Mouse (Mus musculus) heart, embryonic 13.5 days (tissue): ENCODE measurements at regions not wholly inside any gene's neighbourhood (a gene's known extent, or its start where the extent isn't known, plus 50 kb on each side); places are given as distances from the start of the nearest gene placed in this dataset.
A peak's percentile ranks its signal among the peaks of the same experiment; 100 is the strongest.

Experiments used
- ATAC-seq: fragments of 200-750 bp; cut with Nextera tagmentation; 2 replicates; pipeline ENCODE4 v1.8.0; 2017; ENCODE audit warnings: moderate TSS enrichment; ENCODE audit not compliant: insufficient number of reproducible peaks, low FRiP score, low TSS enrichment; ENCODE audit errors: extremely low read depth
- H3K27ac ChIP-seq: fragments of 300-500 bp; sonication (generic); replicated peaks from 2 replicates; pipeline ENCODE4 v1.5.1; 2015; ENCODE audit warnings: moderate library complexity, mild to moderate bottlenecking, inconsistent platforms
- H3K27me3 ChIP-seq: fragments of 300-500 bp; sonication (generic); replicated peaks from 2 replicates; pipeline ENCODE4 v1.6.1; 2015; ENCODE audit warnings: mild to moderate bottlenecking, inconsistent platforms
- H3K36me3 ChIP-seq: fragments of 300-500 bp; sonication (generic); 2 replicates; pipeline ENCODE4 v1.6.1; 2015; ENCODE audit warnings: mild to moderate bottlenecking, inconsistent platforms
- H3K4me1 ChIP-seq: fragments of 300-500 bp; sonication (generic); 2 replicates; pipeline ENCODE4 v1.6.1; 2015; ENCODE audit warnings: inconsistent platforms
- H3K4me2 ChIP-seq: fragments of 300-500 bp; sonication (generic); 2 replicates; pipeline ENCODE4 v1.6.1; 2015; ENCODE audit warnings: inconsistent platforms, mild to moderate bottlenecking, moderate library complexity
- H3K4me3 ChIP-seq: fragments of 300-500 bp; sonication (generic); 2 replicates; pipeline ENCODE4 v1.5.1; 2015; ENCODE audit warnings: moderate library complexity, mild to moderate bottlenecking, inconsistent platforms
- H3K9ac ChIP-seq: fragments of 300-500 bp; sonication (generic); 2 replicates; pipeline ENCODE4 v1.6.1; 2015; ENCODE audit warnings: inconsistent platforms, mild to moderate bottlenecking, moderate library complexity
- H3K9me3 ChIP-seq: fragments of 300-500 bp; sonication (generic); 2 replicates; pipeline ENCODE4 v1.6.1; 2016; ENCODE audit warnings: inconsistent platforms
- WGBS: fragments of 180-500 bp; shearing (Covaris S2); methylation state at CpG from one replicate; pipeline ENCODE4 v1.1.7; 2015; ENCODE audit warnings: mixed read lengths; 5-methylcytosine and 5-hydroxymethylcytosine counted together

- H3K36me3 ChIP-seq: no peaks in the 10 kb centered on the region
- no peak overlapping the region for H3K9ac ChIP-seq
- no peak for ATAC-seq
- no peak overlapping the region for H3K4me3 ChIP-seq
- no peak overlapping the region for H3K4me2 ChIP-seq
- H3K4me1 ChIP-seq: peaks cover 23% of the 10 kb centered on the region
- H3K27ac ChIP-seq: peak overlapping the region; percentile 85
- H3K27me3 ChIP-seq: no peaks in the 10 kb centered on the region
- no peaks in the 10 kb centered on the region for H3K9me3 ChIP-seq
These were observed 217.9 kb downstream of the Lpin1 start for GRCm38 (mm10) chr12:16392851-16393250.

DNA sequence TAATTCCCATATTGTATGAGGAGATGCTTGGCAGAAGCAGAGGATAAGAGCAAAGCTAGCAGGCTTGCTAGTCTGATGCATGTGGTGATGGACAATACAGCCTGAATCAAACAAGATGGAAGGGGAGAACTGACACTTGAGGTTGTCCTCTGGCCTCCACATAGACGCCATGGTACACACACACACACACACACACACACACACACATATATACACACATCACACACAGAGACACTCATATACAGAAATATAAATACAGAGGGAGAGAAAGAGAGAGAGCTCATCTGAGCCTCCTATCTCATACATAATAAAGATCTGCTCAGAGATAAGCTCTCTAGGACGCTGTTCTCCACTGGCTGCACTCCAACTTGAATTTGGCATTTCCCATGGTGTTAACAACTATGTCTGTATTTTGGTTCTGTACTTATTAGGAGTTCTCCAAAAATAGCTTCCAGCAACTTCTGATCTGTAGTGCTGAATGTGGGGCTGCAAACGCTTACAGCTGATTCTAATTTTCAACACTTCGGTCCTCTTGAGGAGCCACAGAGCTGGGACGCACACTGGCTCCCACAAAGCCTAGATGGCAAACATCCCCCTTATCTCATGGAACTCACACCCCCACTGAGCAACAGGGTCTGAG is 219.0 kb downstream of the Lpin1 start:
- Histone ChIP-seq H3K4me2 (no peak overlapping the region), H3K4me3 (no peak overlapping the region), H3K9me3 (0 out of 2 replicates have a peak, but pooled peaks cover under 1% of the 10 kb centered on the region), H3K9ac (no peak overlapping the region), H3K27me3 (no peaks in the 10 kb centered on the region), H3K27ac (peak overlapping the region; percentile 85), H3K4me1 (peaks cover 19% of the 10 kb centered on the region), H3K36me3 (no peaks in the 10 kb centered on the region)
- ATAC-seq: no peak; the same call in 1 of the 2 replicates
- WGBS: 18% methylated on average over 5 of the region's 5 CpGs

- Histone ChIP-seq H3K4me2 (no peak overlapping the region), H3K27me3 (no peaks in the 10 kb centered on the region), H3K9ac (no peak overlapping the region), H3K27ac (peak overlapping the region; percentile 85), H3K4me3 (no peak overlapping the region), H3K4me1 (peaks cover 19% of the 10 kb centered on the region), H3K9me3 (0 out of 2 replicates have a peak, but pooled peaks cover 6% of the 10 kb centered on the region), H3K36me3 (no peaks in the 10 kb centered on the region)
- no peak for ATAC-seq
- 66% methylated on average over 5 of the region's 5 CpGs for WGBS
These were observed 219.6 kb downstream of the Lpin1 start for GRCm38 (mm10) chr12:16391163-16391562.

GRCm38 (mm10) chr12:16387035-16387434 is 223.7 kb downstream of the Lpin1 start:
- Histone ChIP-seq H3K4me2 (no peak overlapping the region), H3K4me3 (no peak overlapping the region), H3K27me3 (no peaks in the 10 kb centered on the region), H3K27ac (no peak overlapping the region), H3K9me3 (0 out of 2 replicates have a peak, but pooled peaks cover 8% of the 10 kb centered on the region), H3K9ac (no peak overlapping the region), H3K4me1 (peaks cover 10% of the 10 kb centered on the region), H3K36me3 (no peaks in the 10 kb centered on the region)
- ATAC-seq: no peak
- WGBS: 83% methylated on average over 4 of the region's 4 CpGs

GRCm38 (mm10) chr12:16384396-16384795 is 226.4 kb downstream of the Lpin1 start:
- ATAC-seq: no peak
- Histone ChIP-seq H3K4me2 (no peak overlapping the region), H3K9ac (no peak overlapping the region), H3K27ac (no peak overlapping the region), H3K4me3 (no peak overlapping the region), H3K27me3 (no peaks in the 10 kb centered on the region), H3K4me1 (no peaks in the 10 kb centered on the region), H3K9me3 (0 out of 2 replicates have a peak, but pooled peaks cover 8% of the 10 kb centered on the region), H3K36me3 (no peaks in the 10 kb centered on the region)
- WGBS: 83% methylated on average over 1 of the region's 1 CpGs

GRCm38 (mm10) chr12:16383499-16383935 is 227.2 kb downstream of the Lpin1 start:
- Histone ChIP-seq H3K4me1 (no peaks in the 10 kb centered on the region), H3K9me3 (0 out of 2 replicates have a peak, but pooled peaks cover 8% of the 10 kb centered on the region), H3K4me3 (no peak overlapping the region), H3K27ac (no peak overlapping the region), H3K27me3 (no peaks in the 10 kb centered on the region), H3K36me3 (no peaks in the 10 kb centered on the region), H3K4me2 (no peak overlapping the region), H3K9ac (no peak overlapping the region)
- 68% methylated on average over 15 of the region's 15 CpGs for WGBS
- ATAC-seq: no peak

GRCm38 (mm10) chr12:16382417-16382988 is 228.3 kb downstream of the Lpin1 start:
- H3K27ac ChIP-seq: no peak overlapping the region
- no peaks in the 10 kb centered on the region for H3K27me3 ChIP-seq
- no peak overlapping the region for H3K4me3 ChIP-seq
- H3K9me3 ChIP-seq: 0 out of 2 replicates have a peak, but pooled peaks cover 8% of the 10 kb centered on the region
- no peaks in the 10 kb centered on the region for H3K4me1 ChIP-seq
- no peak overlapping the region for H3K9ac ChIP-seq
- no peak for ATAC-seq
- 83% methylated on average over 11 of the region's 11 CpGs for WGBS
- H3K4me2 ChIP-seq: no peak overlapping the region
- no peaks in the 10 kb centered on the region for H3K36me3 ChIP-seq

- Histone ChIP-seq H3K27me3 (no peaks in the 10 kb centered on the region), H3K36me3 (no peaks in the 10 kb centered on the region), H3K4me3 (no peak overlapping the region), H3K27ac (no peak overlapping the region), H3K9ac (no peak overlapping the region), H3K9me3 (0 out of 2 replicates have a peak, but pooled peaks cover under 1% of the 10 kb centered on the region), H3K4me2 (no peak overlapping the region), H3K4me1 (no peaks in the 10 kb centered on the region)
- 71% methylated on average over 4 of the region's 4 CpGs for WGBS
- ATAC-seq: no peak
These were observed 229.7 kb downstream of the Lpin1 start for GRCm38 (mm10) chr12:16381026-16381425.

GRCm38 (mm10) chr12:16380346-16380745 is 230.4 kb downstream of the Lpin1 start:
- no peak overlapping the region for H3K27ac ChIP-seq
- no peak overlapping the region for H3K4me3 ChIP-seq
- no peak overlapping the region for H3K4me2 ChIP-seq
- no peak overlapping the region for H3K9ac ChIP-seq
- 60% methylated on average over 2 of the region's 2 CpGs for WGBS
- no peak for ATAC-seq
- no peaks in the 10 kb centered on the region for H3K36me3 ChIP-seq
- no peaks in the 10 kb centered on the region for H3K4me1 ChIP-seq
- no peaks in the 10 kb centered on the region for H3K9me3 ChIP-seq
- no peaks in the 10 kb centered on the region for H3K27me3 ChIP-seq

GRCm38 (mm10) chr12:16379415-16379814 is 231.4 kb downstream of the Lpin1 start:
- 82% methylated on average over 2 of the region's 2 CpGs for WGBS
- ATAC-seq: no peak
- H3K9ac ChIP-seq: no peak overlapping the region
- H3K27me3 ChIP-seq: no peaks in the 10 kb centered on the region
- H3K9me3 ChIP-seq: no peaks in the 10 kb centered on the region
- H3K36me3 ChIP-seq: no peaks in the 10 kb centered on the region
- no peak overlapping the region for H3K4me2 ChIP-seq
- H3K4me3 ChIP-seq: no peak overlapping the region
- H3K4me1 ChIP-seq: no peaks in the 10 kb centered on the region
- no peak overlapping the region for H3K27ac ChIP-seq

- no peak for ATAC-seq
- H3K27ac ChIP-seq: no peak overlapping the region
- H3K9ac ChIP-seq: no peak overlapping the region
- no peak overlapping the region for H3K4me2 ChIP-seq
- H3K4me3 ChIP-seq: no peak overlapping the region
- H3K27me3 ChIP-seq: no peaks in the 10 kb centered on the region
- H3K9me3 ChIP-seq: no peaks in the 10 kb centered on the region
- 74% methylated on average over 3 of the region's 3 CpGs for WGBS
- H3K36me3 ChIP-seq: no peaks in the 10 kb centered on the region
- H3K4me1 ChIP-seq: no peaks in the 10 kb centered on the region
These were observed 232.3 kb downstream of the Lpin1 start for GRCm38 (mm10) chr12:16378501-16378900.
